Mouse (Mus musculus): ENCODE measurements at regions not wholly inside any gene's neighbourhood (a gene's known extent, or its start where the extent isn't known, plus 50 kb on each side); places are given as distances from the start of the nearest gene placed in this dataset.
A peak's percentile ranks its signal among the peaks of the same experiment; 100 is the strongest.

- no peak for DNase-seq
These were observed 164.7 kb downstream of the Grb14 start for GRCm38 (mm10) chr2:64860113-64860512.

- DNase-seq: peak; percentile 76
These were observed 170.9 kb downstream of the Grb14 start for GRCm38 (mm10) chr2:64853918-64854317.

GRCm38 (mm10) chr2:64852913-64853312, 171.9 kb downstream of the Grb14 start:
- no peak for DNase-seq

- DNase-seq: no peak
These were observed 173.7 kb downstream of the Grb14 start for GRCm38 (mm10) chr2:64851096-64851495.

- no peak for DNase-seq
These were observed 174.1 kb downstream of the Grb14 start for GRCm38 (mm10) chr2:64850656-64851055.

- no peak for DNase-seq
These were observed 200.3 kb downstream of the Grb14 start for GRCm38 (mm10) chr2:64824494-64824893.

- DNase-seq: no peak
These were observed 200.9 kb downstream of the Grb14 start for GRCm38 (mm10) chr2:64823905-64824304.

GRCm38 (mm10) chr2:64823074-64823473, 201.7 kb downstream of the Grb14 start:
- no peak for DNase-seq

GRCm38 (mm10) chr2:64818159-64818558, 206.6 kb downstream of the Grb14 start:
- no peak for DNase-seq
